Mouse (Mus musculus) thymus, postnatal 14 days (tissue): ENCODE measurements around the gene Inpp5a.

Experiments used
- DNase-seq: peaks from one replicate; pipeline ENCODE4 v3.0.0; 2021

Inpp5a gene

DNA sequence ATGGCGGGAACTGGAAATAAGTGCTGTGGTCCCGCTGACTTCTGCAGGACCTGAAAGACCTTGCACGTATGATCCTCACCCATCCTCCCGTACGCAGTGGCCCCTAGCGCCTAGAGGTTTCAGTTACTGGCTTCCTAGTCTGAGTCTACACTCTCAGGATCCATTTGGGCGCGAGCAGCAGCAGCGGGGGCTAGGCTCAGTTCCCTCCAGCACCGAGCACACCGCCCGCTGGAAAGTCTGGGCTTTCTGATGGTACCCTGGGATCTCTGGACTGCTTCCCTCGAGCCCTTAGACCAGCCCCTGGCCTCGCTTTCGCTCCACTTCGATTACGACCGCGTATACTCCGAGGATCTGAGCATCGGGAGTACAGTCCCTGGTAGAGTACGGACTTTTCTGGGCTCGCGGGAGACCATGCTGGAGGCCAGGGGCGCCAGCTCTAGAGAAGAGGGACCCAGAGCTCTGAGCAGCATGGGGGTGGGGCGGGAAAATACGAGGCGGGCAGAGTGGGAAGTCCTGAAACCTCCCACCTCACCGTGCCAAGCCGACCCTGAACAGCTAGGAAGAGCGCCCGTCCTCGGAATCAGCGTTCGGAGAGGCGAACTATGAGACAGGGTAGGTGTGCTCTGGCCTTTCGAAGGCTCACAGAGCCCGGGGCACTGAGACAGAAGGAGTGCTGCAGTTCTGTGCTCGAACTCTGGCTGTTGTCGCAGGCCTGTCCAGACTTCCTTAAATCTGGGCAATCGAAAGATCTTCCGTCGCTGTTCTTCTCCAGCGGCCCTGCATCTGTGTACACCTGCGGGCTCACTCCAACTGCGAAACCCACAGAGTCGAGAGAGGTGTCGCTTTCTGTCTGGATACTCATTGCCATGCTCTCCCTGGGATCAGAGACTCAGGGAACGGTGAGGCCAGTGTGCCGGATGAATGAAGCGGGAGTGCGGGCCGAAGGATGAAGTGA, 195.6 kb downstream of the Inpp5a start:
- no peak for DNase-seq

- no peak for DNase-seq
Measured at GRCm38 (mm10) chr7:139585183-139585821, 196.4 kb downstream of the Inpp5a start.

GRCm38 (mm10) chr7:139587919-139588318, 199.0 kb downstream of the Inpp5a start:
- DNase-seq: no peak

- DNase-seq: peak; percentile 17
Measured at GRCm38 (mm10) chr7:139590302-139590701, 201.4 kb downstream of the Inpp5a start.

- DNase-seq: no peak
Measured at GRCm38 (mm10) chr7:139591311-139591710, 202.4 kb downstream of the Inpp5a start.

GRCm38 (mm10) chr7:139595311-139595710, 206.4 kb downstream of the Inpp5a start:
- DNase-seq: no peak

- DNase-seq: no peak
Measured at GRCm38 (mm10) chr7:139595862-139596261, 207.0 kb downstream of the Inpp5a start.

GRCm38 (mm10) chr7:139610328-139610727, 221.4 kb downstream of the Inpp5a start:
- DNase-seq: no peak

DNA sequence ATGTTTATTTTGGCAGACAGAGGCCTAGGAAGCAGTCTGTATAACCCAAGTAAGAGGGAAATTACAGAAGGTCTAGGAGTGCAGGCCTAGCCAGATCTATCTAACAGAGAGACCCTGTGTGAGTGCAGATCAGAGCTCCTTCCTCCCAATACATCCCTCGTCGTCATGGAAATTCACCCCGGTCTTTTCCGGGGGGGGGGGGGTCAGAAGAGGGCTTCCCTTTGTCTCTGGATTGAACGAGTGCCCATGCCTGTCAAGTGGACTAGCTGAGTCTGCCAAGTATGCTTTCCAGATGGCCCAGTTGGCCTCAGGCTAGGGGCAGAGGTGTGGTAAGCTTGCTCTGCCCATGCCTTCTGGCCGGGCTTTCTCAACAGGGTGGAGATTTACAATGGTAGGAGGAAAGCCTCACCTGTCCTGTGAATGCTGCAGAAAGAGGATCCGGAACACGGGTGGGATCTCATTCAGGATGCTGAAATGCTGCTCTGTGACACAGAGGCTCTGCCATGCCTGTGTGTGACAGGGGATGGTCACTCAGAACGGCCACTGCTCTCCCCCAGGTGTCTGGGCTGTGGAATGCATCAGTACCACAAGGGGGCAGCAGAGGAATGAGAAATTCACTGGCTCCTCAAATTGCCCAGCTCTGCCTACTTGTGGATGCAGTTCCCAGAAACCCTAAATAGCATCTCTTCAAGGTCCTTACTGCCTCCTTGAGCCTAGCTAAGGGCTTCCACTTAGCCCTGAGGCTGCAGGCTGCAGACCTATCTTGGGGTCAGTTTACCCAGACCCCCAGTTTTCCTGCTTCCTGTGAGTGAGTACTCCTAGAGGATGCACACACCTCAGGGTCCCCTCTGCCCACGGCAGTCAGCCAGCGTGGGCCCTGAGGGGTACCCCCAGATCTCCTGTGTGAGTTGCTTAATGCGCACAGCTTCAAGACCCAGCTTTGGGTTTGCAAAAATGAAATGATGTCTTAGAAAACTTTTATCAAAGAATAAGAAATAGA, 227.2 kb downstream of the Inpp5a start:
- DNase-seq: peak; percentile 43

- no peak for DNase-seq
Measured at GRCm38 (mm10) chr7:139622568-139622967, 233.7 kb downstream of the Inpp5a start.

- no peak for DNase-seq
Measured at GRCm38 (mm10) chr7:139625156-139625555, 236.2 kb downstream of the Inpp5a start.
